Mouse (Mus musculus) spleen, adult 12 weeks (tissue): ENCODE results near the gene B3galt5.

ENCODE experiments used
- DNase-seq: peaks from one replicate; pipeline ENCODE4 v3.0.0; 2022; ENCODE audit warnings: low spot score

Gene B3galt5

GRCm38 (mm10) chr16:96341945-96342344 is 106.3 kb downstream of the B3galt5 start:
- DNase-seq, result no peak

GRCm38 (mm10) chr16:96345117-96345516 is 109.5 kb downstream of the B3galt5 start:
- peak; percentile 45 for DNase-seq

GRCm38 (mm10) chr16:96348070-96348469 is 112.5 kb downstream of the B3galt5 start:
- DNase-seq, result no peak

GRCm38 (mm10) chr16:96348766-96349165 is 113.2 kb downstream of the B3galt5 start:
- no peak for DNase-seq

GRCm38 (mm10) chr16:96351520-96351919 is 115.9 kb downstream of the B3galt5 start:
- no peak for DNase-seq

GRCm38 (mm10) chr16:96353296-96353896 is 117.8 kb downstream of the B3galt5 start:
- DNase-seq, result no peak

- DNase-seq, result no peak
These were observed 118.4 kb downstream of the B3galt5 start for GRCm38 (mm10) chr16:96353996-96354395.

- peak; percentile 2 for DNase-seq
These were observed 122.3 kb downstream of the B3galt5 start for GRCm38 (mm10) chr16:96357903-96358302.

- DNase-seq, result no peak
These were observed 125.9 kb downstream of the B3galt5 start for GRCm38 (mm10) chr16:96361305-96362124.

GRCm38 (mm10) chr16:96362873-96363272 is 127.3 kb downstream of the B3galt5 start:
- DNase-seq, result no peak

GRCm38 (mm10) chr16:96363277-96363676 is 127.7 kb downstream of the B3galt5 start:
- DNase-seq, result no peak

- no peak for DNase-seq
These were observed 129.3 kb downstream of the B3galt5 start for GRCm38 (mm10) chr16:96364870-96365269.
